Mouse (Mus musculus): ENCODE measurements around the gene Coa3.
A peak's percentile ranks its signal among the peaks of the same experiment; 100 is the strongest.

Coa3 gene

GRCm38 (mm10) chr11:101255826-101256775, 22.8 kb downstream of the Coa3 start:
- no peak for DNase-seq (ENCODE audit: extremely low read depth, insufficient read length, low spot score)

GRCm38 (mm10) chr11:101253613-101254389, 25.1 kb downstream of the Coa3 start, which contains the start of gene Vps25:
Gene Vps25, plus strand, starts transcription at chr11:101253707.
- peak; percentile 88 for DNase-seq (ENCODE audit: extremely low read depth, insufficient read length, low spot score)

GRCm38 (mm10) chr11:101252941-101253340, 26.0 kb downstream of the Coa3 start:
- DNase-seq (ENCODE audit: extremely low read depth, insufficient read length, low spot score): peak; percentile 26

GRCm38 (mm10) chr11:101251031-101251430, 27.9 kb downstream of the Coa3 start:
- no peak for DNase-seq (ENCODE audit: extremely low read depth, insufficient read length, low spot score)

- DNase-seq (ENCODE audit: extremely low read depth, insufficient read length, low spot score): no peak
Measured at GRCm38 (mm10) chr11:101248258-101248994, 30.5 kb downstream of the Coa3 start.

GRCm38 (mm10) chr11:101247521-101248030, 31.3 kb downstream of the Coa3 start:
- no peak for DNase-seq (ENCODE audit: extremely low read depth, insufficient read length, low spot score)

- DNase-seq (ENCODE audit: extremely low read depth, insufficient read length, low spot score): no peak
Measured at GRCm38 (mm10) chr11:101246702-101247012, 32.3 kb downstream of the Coa3 start.

- no peak for DNase-seq (ENCODE audit: extremely low read depth, insufficient read length, low spot score)
Measured at GRCm38 (mm10) chr11:101245855-101246701, 32.8 kb downstream of the Coa3 start, which contains the start of gene Ramp2. Gene Ramp2, plus strand, starts transcription at chr11:101246028.

- no peak for DNase-seq (ENCODE audit: extremely low read depth, insufficient read length, low spot score)
Measured at GRCm38 (mm10) chr11:101245071-101245470, 33.8 kb downstream of the Coa3 start.

GRCm38 (mm10) chr11:101238071-101238647, 40.8 kb downstream of the Coa3 start:
- DNase-seq (ENCODE audit: extremely low read depth, insufficient read length, low spot score): no peak

GRCm38 (mm10) chr11:101236782-101237181, 42.1 kb downstream of the Coa3 start:
- DNase-seq (ENCODE audit: extremely low read depth, insufficient read length, low spot score): peak; percentile 67

GRCm38 (mm10) chr11:101235429-101235828, 43.5 kb downstream of the Coa3 start:
- no peak for DNase-seq (ENCODE audit: extremely low read depth, insufficient read length, low spot score)

- DNase-seq (ENCODE audit: extremely low read depth, insufficient read length, low spot score): no peak
Measured at GRCm38 (mm10) chr11:101234124-101234523, 44.8 kb downstream of the Coa3 start.

GRCm38 (mm10) chr11:101233240-101233639, 45.7 kb downstream of the Coa3 start:
- DNase-seq (ENCODE audit: extremely low read depth, insufficient read length, low spot score): no peak

GRCm38 (mm10) chr11:101232010-101232839, 46.7 kb downstream of the Coa3 start:
- DNase-seq (ENCODE audit: extremely low read depth, insufficient read length, low spot score): no peak

- DNase-seq (ENCODE audit: extremely low read depth, insufficient read length, low spot score): no peak
Measured at GRCm38 (mm10) chr11:101230991-101231871, 47.7 kb downstream of the Coa3 start.

GRCm38 (mm10) chr11:101230526-101230925, 48.4 kb downstream of the Coa3 start:
- no peak for DNase-seq (ENCODE audit: extremely low read depth, insufficient read length, low spot score)

All from 3134 (cell line).